Mouse (Mus musculus): ENCODE data around the gene Arpp21. TPM values are rescaled to one million over a fixed set of nuclear protein-coding genes. Genes with fewer than 3 reads are reported as not detected.

Arpp21 gene
- polyA plus RNA-seq, 1 experiment from 2014 or later: 0.83 TPM

GRCm38 (mm10) chr9:112227174-112227573 lies 8.6 kb downstream of the Arpp21 start:
- no peaks in the 10 kb centered on the region for H3K36me3 ChIP-seq
- H3K9ac ChIP-seq: no peak overlapping the region
- no peak overlapping the region for H3K4me3 ChIP-seq
- peaks cover 7% of the 10 kb centered on the region for H3K27me3 ChIP-seq (replicated peaks)
- no peak overlapping the region for H3K4me2 ChIP-seq
- WGBS (ENCODE audit: insufficient replicate concordance): 44% methylated on average over 13 of the region's 13 CpGs
- no peak overlapping the region for H3K27ac ChIP-seq
- H3K9me3 ChIP-seq (replicated peaks): no peaks in the 10 kb centered on the region
- no peak for ATAC-seq
- no peaks in the 10 kb centered on the region for H3K4me1 ChIP-seq

GRCm38 (mm10) chr9:112226511-112226910 lies 9.2 kb downstream of the Arpp21 start:
- Histone ChIP-seq H3K36me3 (no peaks in the 10 kb centered on the region), H3K27ac (no peak overlapping the region), H3K27me3 (replicated peaks) (peaks cover 3% of the 10 kb centered on the region), H3K4me2 (no peak overlapping the region), H3K9ac (no peak overlapping the region), H3K4me1 (no peaks in the 10 kb centered on the region), H3K4me3 (no peak overlapping the region), H3K9me3 (replicated peaks) (no peaks in the 10 kb centered on the region)
- WGBS (ENCODE audit: insufficient replicate concordance): 16% methylated on average over 1 of the region's 1 CpGs
- ATAC-seq: no peak

- Histone ChIP-seq H3K36me3 (no peaks in the 10 kb centered on the region), H3K4me1 (no peaks in the 10 kb centered on the region), H3K27me3 (replicated peaks) (no peaks in the 10 kb centered on the region), H3K27ac (no peak overlapping the region), H3K9me3 (replicated peaks) (no peaks in the 10 kb centered on the region), H3K4me3 (no peak overlapping the region), H3K9ac (no peak overlapping the region), H3K4me2 (no peak overlapping the region)
- 16% methylated on average over 2 of the region's 2 CpGs for WGBS (ENCODE audit: insufficient replicate concordance)
- ATAC-seq: peak; percentile 83
These were observed 10.7 kb downstream of the Arpp21 start for GRCm38 (mm10) chr9:112225046-112225445.

GRCm38 (mm10) chr9:112219372-112219771 lies 16.4 kb downstream of the Arpp21 start:
- H3K27ac ChIP-seq: no peak overlapping the region
- H3K27me3 ChIP-seq (replicated peaks): no peaks in the 10 kb centered on the region
- H3K4me1 ChIP-seq: 0 out of 2 replicates have a peak, but pooled peaks cover 4% of the 10 kb centered on the region
- no peak for ATAC-seq
- H3K9ac ChIP-seq: no peak overlapping the region
- 51% methylated on average over 8 of the region's 8 CpGs for WGBS (ENCODE audit: insufficient replicate concordance)
- no peak overlapping the region for H3K4me3 ChIP-seq
- H3K9me3 ChIP-seq (replicated peaks): no peaks in the 10 kb centered on the region
- no peak overlapping the region for H3K4me2 ChIP-seq
- H3K36me3 ChIP-seq: no peaks in the 10 kb centered on the region

- Histone ChIP-seq H3K27me3 (replicated peaks) (no peaks in the 10 kb centered on the region), H3K36me3 (no peaks in the 10 kb centered on the region), H3K4me3 (no peak overlapping the region), H3K9me3 (replicated peaks) (no peaks in the 10 kb centered on the region), H3K9ac (no peak overlapping the region), H3K4me1 (0 out of 2 replicates have a peak, but pooled peaks cover 4% of the 10 kb centered on the region), H3K27ac (no peak overlapping the region), H3K4me2 (no peak overlapping the region)
- no peak for ATAC-seq
- 62% methylated on average over 3 of the region's 3 CpGs for WGBS (ENCODE audit: insufficient replicate concordance)
These were observed 17.5 kb downstream of the Arpp21 start for GRCm38 (mm10) chr9:112218237-112218636.

GRCm38 (mm10) chr9:112217161-112217560 lies 18.6 kb downstream of the Arpp21 start:
- Histone ChIP-seq H3K4me2 (no peak overlapping the region), H3K9ac (no peak overlapping the region), H3K9me3 (replicated peaks) (no peaks in the 10 kb centered on the region), H3K4me3 (no peak overlapping the region), H3K36me3 (no peaks in the 10 kb centered on the region), H3K27ac (no peak overlapping the region), H3K4me1 (0 out of 2 replicates have a peak, but pooled peaks cover 4% of the 10 kb centered on the region), H3K27me3 (replicated peaks) (no peaks in the 10 kb centered on the region)
- 68% methylated on average over 4 of the region's 4 CpGs for WGBS (ENCODE audit: insufficient replicate concordance)
- no peak for ATAC-seq

- Histone ChIP-seq H3K4me3 (no peak overlapping the region), H3K4me2 (no peak overlapping the region), H3K36me3 (no peaks in the 10 kb centered on the region), H3K9me3 (replicated peaks) (no peaks in the 10 kb centered on the region), H3K27ac (no peak overlapping the region), H3K27me3 (replicated peaks) (no peaks in the 10 kb centered on the region), H3K4me1 (0 out of 2 replicates have a peak, but pooled peaks cover 4% of the 10 kb centered on the region), H3K9ac (no peak overlapping the region)
- ATAC-seq: no peak
- 63% methylated on average over 10 of the region's 10 CpGs for WGBS (ENCODE audit: insufficient replicate concordance)
These were observed 20.5 kb downstream of the Arpp21 start for GRCm38 (mm10) chr9:112215030-112215806.

- no peak for ATAC-seq
- Histone ChIP-seq H3K36me3 (no peaks in the 10 kb centered on the region), H3K9me3 (replicated peaks) (no peaks in the 10 kb centered on the region), H3K27me3 (replicated peaks) (no peaks in the 10 kb centered on the region), H3K4me3 (no peak overlapping the region), H3K4me2 (no peak overlapping the region), H3K27ac (no peak overlapping the region), H3K9ac (no peak overlapping the region), H3K4me1 (0 out of 2 replicates have a peak, but pooled peaks cover 4% of the 10 kb centered on the region)
- WGBS (ENCODE audit: insufficient replicate concordance): 47% methylated on average over 10 of the region's 10 CpGs
These were observed 22.1 kb downstream of the Arpp21 start for GRCm38 (mm10) chr9:112213411-112214255.

- Histone ChIP-seq H3K4me3 (no peak overlapping the region), H3K27me3 (replicated peaks) (no peaks in the 10 kb centered on the region), H3K9ac (no peak overlapping the region), H3K4me2 (no peak overlapping the region), H3K36me3 (no peaks in the 10 kb centered on the region), H3K4me1 (no peaks in the 10 kb centered on the region), H3K9me3 (replicated peaks) (no peaks in the 10 kb centered on the region), H3K27ac (no peak overlapping the region)
- no peak for ATAC-seq
- 60% methylated on average over 3 of the region's 3 CpGs for WGBS (ENCODE audit: insufficient replicate concordance)
These were observed 25.9 kb downstream of the Arpp21 start for GRCm38 (mm10) chr9:112209803-112210202.

- no peaks in the 10 kb centered on the region for H3K36me3 ChIP-seq
- no peaks in the 10 kb centered on the region for H3K9me3 ChIP-seq (replicated peaks)
- H3K4me3 ChIP-seq: no peak overlapping the region
- no peak overlapping the region for H3K27ac ChIP-seq
- no peaks in the 10 kb centered on the region for H3K27me3 ChIP-seq (replicated peaks)
- H3K9ac ChIP-seq: no peak overlapping the region
- peak; percentile 47 for ATAC-seq
- no peak overlapping the region for H3K4me2 ChIP-seq
- no peaks in the 10 kb centered on the region for H3K4me1 ChIP-seq
- 58% methylated on average over 4 of the region's 4 CpGs for WGBS (ENCODE audit: insufficient replicate concordance)
These were observed 28.0 kb downstream of the Arpp21 start for GRCm38 (mm10) chr9:112207767-112208166.

- Histone ChIP-seq H3K36me3 (no peaks in the 10 kb centered on the region), H3K4me3 (no peak overlapping the region), H3K9ac (no peak overlapping the region), H3K4me2 (no peak overlapping the region), H3K27me3 (replicated peaks) (no peaks in the 10 kb centered on the region), H3K9me3 (replicated peaks) (no peaks in the 10 kb centered on the region), H3K4me1 (no peaks in the 10 kb centered on the region), H3K27ac (no peak overlapping the region)
- WGBS (ENCODE audit: insufficient replicate concordance): 72% methylated on average over 6 of the region's 6 CpGs
- no peak for ATAC-seq
These were observed 37.4 kb downstream of the Arpp21 start for GRCm38 (mm10) chr9:112198296-112198695.

GRCm38 (mm10) chr9:112194049-112194448 lies 41.7 kb downstream of the Arpp21 start:
- Histone ChIP-seq H3K4me3 (no peak overlapping the region), H3K27ac (no peak overlapping the region), H3K9me3 (replicated peaks) (no peaks in the 10 kb centered on the region), H3K27me3 (replicated peaks) (no peaks in the 10 kb centered on the region), H3K36me3 (no peaks in the 10 kb centered on the region), H3K4me1 (no peaks in the 10 kb centered on the region), H3K9ac (no peak overlapping the region), H3K4me2 (no peak overlapping the region)
- ATAC-seq: no peak

Data from liver, embryonic 12.5 days (tissue).